Mouse (Mus musculus) neural tube, embryonic 12.5 days (tissue): ENCODE results near the gene Pon2. TPM values are rescaled to one million over a fixed set of nuclear protein-coding genes. Genes with fewer than 3 reads are reported as not detected.

Experiments
- polyA plus RNA-seq: library from polyadenylated mRNA; unstranded; fragments of >200 nt; fragmentation: Nextera tagmentation; extraction: Ambion mirVana; gene quantifications from 2 replicates; pipeline ENCODE4 v1.2.1, GENCODE M21; 2016

Pon2 gene
- polyA plus RNA-seq, 1 experiment from 2014 or later, result 31.5 TPM

Other genes starting within 250 kb of the Pon2 start
- gene Pon1, start 104.5 kb downstream of the Pon2 start, polyA plus RNA-seq, result not detected in 2 replicates
- 5.8 and 6.3 TPM in 2 replicates for gene Pon3, start 42.2 kb downstream of the Pon2 start, polyA plus RNA-seq
- 21.2 and 22.7 TPM in 2 replicates for gene Asb4, start 84.9 kb upstream of the Pon2 start, polyA plus RNA-seq
- gene Pdk4, start 197.9 kb upstream of the Pon2 start, polyA plus RNA-seq, result 0.59 and 0.72 TPM in 2 replicates